Mouse (Mus musculus) neural tube, embryonic 15.5 days (tissue): ENCODE results near the gene 2410137M14Rik. TPM values are rescaled to one million over a fixed set of nuclear protein-coding genes. Genes with fewer than 3 reads are reported as not detected.
"Not testable (repeated sequence)": the region's sequence is repeated elsewhere in the genome, so short reads cannot be mapped to it uniquely, and the experiment has no call there.

Source experiments
- ATAC-seq: fragments of 200-750 bp; cut with Nextera tagmentation; 2 replicates; pipeline ENCODE4 v1.8.0; 2017; ENCODE audit warnings: mild to moderate bottlenecking, moderate TSS enrichment, moderate library complexity; ENCODE audit not compliant: low FRiP score
- H3K27ac ChIP-seq: fragments of 300-500 bp; sonication (generic); replicated peaks from 2 replicates; pipeline ENCODE4 v1.5.1; 2015; ENCODE audit warnings: mild to moderate bottlenecking, inconsistent platforms
- H3K27me3 ChIP-seq: fragments of 300-500 bp; sonication (generic); replicated peaks from 2 replicates; pipeline ENCODE4 v1.6.1; 2015; ENCODE audit warnings: inconsistent platforms
- H3K36me3 ChIP-seq: fragments of 300-500 bp; sonication (generic); 2 replicates; pipeline ENCODE4 v1.6.1; 2015; ENCODE audit warnings: inconsistent platforms
- H3K4me1 ChIP-seq: fragments of 300-500 bp; sonication (generic); 2 replicates; pipeline ENCODE4 v1.6.1; 2015; ENCODE audit warnings: inconsistent platforms
- H3K4me2 ChIP-seq: fragments of 300-500 bp; sonication (generic); 2 replicates; pipeline ENCODE4 v1.6.1; 2015; ENCODE audit warnings: inconsistent platforms, mild to moderate bottlenecking, moderate library complexity
- H3K4me3 ChIP-seq: fragments of 300-500 bp; sonication (generic); replicated peaks from 2 replicates; pipeline ENCODE4 v1.5.1; 2015; ENCODE audit warnings: mild to moderate bottlenecking, inconsistent platforms
- H3K9ac ChIP-seq: fragments of 300-500 bp; sonication (generic); replicated peaks from 2 replicates; pipeline ENCODE4 v1.6.1; 2015; ENCODE audit warnings: mild to moderate bottlenecking, inconsistent platforms
- H3K9me3 ChIP-seq: fragments of 300-500 bp; sonication (generic); replicated peaks from 2 replicates; pipeline ENCODE4 v1.6.1; 2016; ENCODE audit warnings: inconsistent platforms
- WGBS: fragments of 180-500 bp; shearing (Covaris S2); methylation state at CpG from one replicate; pipeline ENCODE4 v1.1.7; 2015; ENCODE audit warnings: mixed read lengths; 5-methylcytosine and 5-hydroxymethylcytosine counted together
- polyA plus RNA-seq: library from polyadenylated mRNA; unstranded; fragments of >200 nt; fragmentation: Nextera tagmentation; extraction: Ambion mirVana; gene quantifications from 2 replicates; pipeline ENCODE4 v1.2.1, GENCODE M21; 2015

2410137M14Rik gene
- polyA plus RNA-seq, 1 experiment from 2014 or later, result not detected

- no peak overlapping the region for H3K4me2 ChIP-seq
- no peak overlapping the region for H3K27ac ChIP-seq
- no peak overlapping the region for H3K4me3 ChIP-seq
- H3K4me1 ChIP-seq, result no peaks in the 10 kb centered on the region
- no peak overlapping the region for H3K9ac ChIP-seq
- H3K27me3 ChIP-seq, result peaks cover 21% of the 10 kb centered on the region
- WGBS, result 66% methylated on average over 3 of the region's 3 CpGs
- no peaks in the 10 kb centered on the region for H3K9me3 ChIP-seq
- no peaks in the 10 kb centered on the region for H3K36me3 ChIP-seq
- ATAC-seq, result no peak
Observed at GRCm38 (mm10) chr17:36992336-36993104, 11.5 kb upstream of the 2410137M14Rik start.

GRCm38 (mm10) chr17:36990630-36991029 lies 9.6 kb upstream of the 2410137M14Rik start:
- not testable (repeated sequence) for H3K4me1 ChIP-seq, H3K9ac ChIP-seq, H3K36me3 ChIP-seq, H3K27ac ChIP-seq, H3K4me3 ChIP-seq, H3K9me3 ChIP-seq, H3K4me2 ChIP-seq, ATAC-seq
- peaks cover 31% of the 10 kb centered on the region for H3K27me3 ChIP-seq
- 95% methylated on average over 6 of the region's 6 CpGs for WGBS

- peak within 1 kb of the TSS; percentile 15; the same call in 1 of the 2 replicates for H3K4me3 ChIP-seq
- WGBS, result 27% methylated on average over 5 of the region's 5 CpGs
- peaks cover 31% of the 10 kb centered on the region for H3K27me3 ChIP-seq
- no peaks in the 10 kb centered on the region for H3K36me3 ChIP-seq
- no peaks in the 10 kb centered on the region for H3K4me1 ChIP-seq
- H3K27ac ChIP-seq, result no peak within 1 kb of the TSS
- ATAC-seq, result no peak
- H3K9me3 ChIP-seq, result no peaks in the 10 kb centered on the region
- peak within 1 kb of the TSS; percentile 41 for H3K4me2 ChIP-seq
- H3K9ac ChIP-seq, result no peak within 1 kb of the TSS
Observed at GRCm38 (mm10) chr17:36989437-36989836, 8.4 kb upstream of the 2410137M14Rik start, which contains the start of gene H2-M5. Gene H2-M5 (minus strand): TSS chr17:36989537.

GRCm38 (mm10) chr17:36988475-36988874 lies 7.4 kb upstream of the 2410137M14Rik start:
- H3K9ac ChIP-seq, result no peak overlapping the region
- H3K4me2 ChIP-seq, result peak overlapping the region; percentile 41
- H3K4me3 ChIP-seq, result peak overlapping the region; percentile 15; the same call in 1 of the 2 replicates
- no peaks in the 10 kb centered on the region for H3K4me1 ChIP-seq
- no peaks in the 10 kb centered on the region for H3K36me3 ChIP-seq
- peaks cover 31% of the 10 kb centered on the region for H3K27me3 ChIP-seq
- peak; percentile 38 for ATAC-seq
- 11% methylated on average over 24 of the region's 24 CpGs for WGBS
- H3K27ac ChIP-seq, result no peak overlapping the region
- no peaks in the 10 kb centered on the region for H3K9me3 ChIP-seq

GRCm38 (mm10) chr17:36982253-36983155 lies 1.5 kb upstream of the 2410137M14Rik start:
- no peak for ATAC-seq
- Histone ChIP-seq H3K27ac (no peak overlapping the region), H3K9ac (no peak overlapping the region), H3K4me3 (no peak overlapping the region), H3K4me1 (no peaks in the 10 kb centered on the region), H3K27me3 (peaks cover 10% of the 10 kb centered on the region), H3K4me2 (no peak overlapping the region), H3K36me3 (no peaks in the 10 kb centered on the region), H3K9me3 (no peaks in the 10 kb centered on the region)
- 32% methylated on average over 5 of the region's 5 CpGs for WGBS

- no peak for ATAC-seq
- no peaks in the 10 kb centered on the region for H3K4me1 ChIP-seq
- 5% methylated on average over 4 of the region's 4 CpGs for WGBS
Observed at GRCm38 (mm10) chr17:36981845-36982244, 808 bp upstream of the 2410137M14Rik start.

GRCm38 (mm10) chr17:36973271-36973787 lies 7.7 kb downstream of the 2410137M14Rik start:
- H3K9ac ChIP-seq, result no peak overlapping the region
- no peaks in the 10 kb centered on the region for H3K36me3 ChIP-seq
- no peak overlapping the region for H3K4me2 ChIP-seq
- H3K4me3 ChIP-seq, result no peak overlapping the region
- H3K9me3 ChIP-seq, result no peaks in the 10 kb centered on the region
- H3K27ac ChIP-seq, result no peak overlapping the region
- H3K4me1 ChIP-seq, result no peaks in the 10 kb centered on the region
- ATAC-seq, result no peak
- 81% methylated on average over 8 of the region's 8 CpGs for WGBS
- no peaks in the 10 kb centered on the region for H3K27me3 ChIP-seq

More at GRCm38 (mm10) chr17:36981845-36982244, 808 bp upstream of the 2410137M14Rik start:
- H3K36me3 ChIP-seq, result no peaks in the 10 kb centered on the region
- no peak overlapping the region for H3K9ac ChIP-seq
- no peaks in the 10 kb centered on the region for H3K9me3 ChIP-seq
- no peak overlapping the region for H3K27ac ChIP-seq
- H3K4me2 ChIP-seq, result peak overlapping the region; percentile 28
- peaks cover 3% of the 10 kb centered on the region; the same call in 1 of the 2 replicates for H3K27me3 ChIP-seq
- no peak overlapping the region for H3K4me3 ChIP-seq

- Histone ChIP-seq H3K4me1 (no peaks in the 10 kb centered on the region), H3K36me3 (no peaks in the 10 kb centered on the region), H3K9ac (no peak overlapping the region), H3K27me3 (no peaks in the 10 kb centered on the region), H3K27ac (no peak overlapping the region), H3K9me3 (no peaks in the 10 kb centered on the region), H3K4me2 (no peak overlapping the region), H3K4me3 (no peak overlapping the region)
- WGBS, result 82% methylated on average over 3 of the region's 3 CpGs
- ATAC-seq, result no peak
Observed at GRCm38 (mm10) chr17:36972791-36973190, 8.2 kb downstream of the 2410137M14Rik start.

GRCm38 (mm10) chr17:36971172-36971850 lies 9.7 kb downstream of the 2410137M14Rik start:
- H3K9me3 ChIP-seq, result no peaks in the 10 kb centered on the region
- 90% methylated on average over 6 of the region's 6 CpGs for WGBS
- no peaks in the 10 kb centered on the region for H3K4me1 ChIP-seq
- H3K27ac ChIP-seq, result no peak overlapping the region
- no peak for ATAC-seq
- H3K4me2 ChIP-seq, result no peak overlapping the region
- H3K36me3 ChIP-seq, result no peaks in the 10 kb centered on the region
- no peak overlapping the region for H3K4me3 ChIP-seq
- H3K27me3 ChIP-seq, result no peaks in the 10 kb centered on the region
- H3K9ac ChIP-seq, result no peak overlapping the region

- Histone ChIP-seq H3K9me3 (no peaks in the 10 kb centered on the region), H3K36me3 (no peaks in the 10 kb centered on the region), H3K9ac (no peak overlapping the region), H3K4me1 (no peaks in the 10 kb centered on the region), H3K4me2 (no peak overlapping the region), H3K27ac (no peak overlapping the region), H3K27me3 (no peaks in the 10 kb centered on the region), H3K4me3 (no peak overlapping the region)
- WGBS, result 89% methylated on average over 14 of the region's 14 CpGs
- ATAC-seq, result no peak
Observed at GRCm38 (mm10) chr17:36970316-36970890, 10.6 kb downstream of the 2410137M14Rik start.

- Histone ChIP-seq H3K36me3 (no peaks in the 10 kb centered on the region), H3K4me3 (no peak overlapping the region), H3K27me3 (no peaks in the 10 kb centered on the region), H3K27ac (no peak overlapping the region), H3K4me1 (no peaks in the 10 kb centered on the region), H3K9me3 (no peaks in the 10 kb centered on the region), H3K4me2 (no peak overlapping the region), H3K9ac (no peak overlapping the region)
- ATAC-seq, result no peak
- 84% methylated on average over 1 of the region's 1 CpGs for WGBS
Observed at GRCm38 (mm10) chr17:36966875-36967274, 14.2 kb downstream of the 2410137M14Rik start.
